Mouse (Mus musculus) midbrain, postnatal 0 days (tissue): Measurements from ENCODE around the gene Lmo2. TPM values are rescaled to one million over a fixed set of nuclear protein-coding genes. Genes with fewer than 3 reads are reported as not detected.

Source experiments
- ATAC-seq: fragments of 200-750 bp; cut with Nextera tagmentation; 2 replicates; pipeline ENCODE4 v1.8.0; 2017; ENCODE audit warnings: moderate number of reproducible peaks, mild to moderate bottlenecking, moderate TSS enrichment, moderate library complexity; ENCODE audit not compliant: low FRiP score
- DNase-seq: peaks from one replicate; pipeline ENCODE4 v3.0.0-alpha.2; 2015; ENCODE audit warnings: low spot score
- H3K27ac ChIP-seq: fragments of 300-500 bp; sonication (generic); 2 replicates; pipeline ENCODE4 v1.5.1; 2014; ENCODE audit warnings: low read depth, mild to moderate bottlenecking, low read length, mixed read lengths
- H3K27me3 ChIP-seq: fragments of 300-500 bp; sonication (generic); 2 replicates; pipeline ENCODE4 v1.6.1; 2014; ENCODE audit warnings: low read length, control low read depth, mixed read lengths; ENCODE audit not compliant: insufficient read depth
- H3K36me3 ChIP-seq: fragments of 300-500 bp; sonication (generic); 2 replicates; pipeline ENCODE4 v1.6.1; 2014; ENCODE audit warnings: low read length, control low read depth, mixed read lengths; ENCODE audit not compliant: insufficient read depth
- H3K4me1 ChIP-seq: fragments of 300-500 bp; sonication (generic); 2 replicates; pipeline ENCODE4 v1.6.1; 2014; ENCODE audit warnings: mild to moderate bottlenecking, control low read depth, antibody characterized with exemption, low read length, mixed read lengths; ENCODE audit not compliant: insufficient read depth
- H3K4me2 ChIP-seq: fragments of 300-500 bp; sonication (generic); 2 replicates; pipeline ENCODE4 v1.6.1; 2014; ENCODE audit warnings: low read depth, mild to moderate bottlenecking, low read length, mixed read lengths; ENCODE audit not compliant: poor library complexity, severe bottlenecking
- H3K4me3 ChIP-seq: fragments of 300-500 bp; sonication (generic); 2 replicates; pipeline ENCODE4 v1.5.1; 2014; ENCODE audit warnings: low read depth, mild to moderate bottlenecking, low read length, moderate library complexity
- H3K9ac ChIP-seq: fragments of 300-500 bp; sonication (generic); replicated peaks from 2 replicates; pipeline ENCODE4 v1.6.1; 2014; ENCODE audit warnings: mild to moderate bottlenecking, low read length, moderate library complexity, mixed read lengths; ENCODE audit not compliant: poor library complexity, severe bottlenecking
- H3K9me3 ChIP-seq: fragments of 300-500 bp; sonication (generic); 2 replicates; pipeline ENCODE4 v1.6.1; 2016; ENCODE audit warnings: low read length, control low read depth
- CTCF ChIP-seq: IDR thresholded peaks from 2 replicates; pipeline ENCODE4 v1.5.1; 2016; ENCODE audit warnings: antibody characterized with exemption, mild to moderate bottlenecking
- WGBS: fragments of 180-500 bp; shearing (Covaris S2); extraction: QIAGEN DNeasy Blood & Tissue Kit; methylation state at CpG from one replicate; pipeline ENCODE4 v1.1.7; 2014; 5-methylcytosine and 5-hydroxymethylcytosine counted together
- polyA plus RNA-seq: library from polyadenylated mRNA; unstranded; fragments of >200 nt; fragmentation: Nextera tagmentation; extraction: Ambion mirVana; gene quantifications from 2 replicates; pipeline ENCODE4 v1.2.1, GENCODE M21; 2015
- total RNA-seq: library from RNA; depleted of rRNA; stranded (reverse); fragments of >200 nt; gene quantifications from 2 replicates; pipeline ENCODE4 v1.2.3, GENCODE M21; 2014; rRNA removed

The Lmo2 gene
- total and polyA plus RNA-seq, 2 experiments from 2014 or later: 16.1 to 22.9 TPM

GRCm38 (mm10) chr2:104028139-104028723 is 70.4 kb downstream of the Lmo2 start, which contains the start of gene 4931422A03Rik:
4931422A03Rik (minus strand) TSS chr2:104028361.
- peak; percentile 12 for DNase-seq
- 1% methylated on average over 30 of the region's 32 CpGs for WGBS
- H3K36me3 ChIP-seq: peaks cover 4% of the 10 kb centered on the region; the same call in 1 of the 2 replicates
- H3K9me3 ChIP-seq: no peaks in the 10 kb centered on the region
- H3K4me2 ChIP-seq: peak within 1 kb of the TSS; percentile 67
- peaks cover 7% of the 10 kb centered on the region for H3K4me1 ChIP-seq
- peak within 1 kb of the TSS; percentile 82 for H3K27ac ChIP-seq
- H3K9ac ChIP-seq: peak within 1 kb of the TSS; percentile 98
- no peaks in the 10 kb centered on the region for H3K27me3 ChIP-seq
- ATAC-seq: peak; percentile 77
- no peak for TF ChIP-seq CTCF
- H3K4me3 ChIP-seq: peak within 1 kb of the TSS; percentile 66

GRCm38 (mm10) chr2:104029074-104029473 is 71.3 kb downstream of the Lmo2 start:
- Histone ChIP-seq H3K4me2 (peak overlapping the region; percentile 67), H3K4me1 (peaks cover 7% of the 10 kb centered on the region), H3K27me3 (no peaks in the 10 kb centered on the region), H3K9me3 (no peaks in the 10 kb centered on the region), H3K9ac (peak overlapping the region; percentile 98; the same call in 1 of the 2 replicates), H3K27ac (no peak overlapping the region), H3K36me3 (peaks cover 10% of the 10 kb centered on the region), H3K4me3 (peak overlapping the region; percentile 66)
- no peak for DNase-seq
- 74% methylated on average over 2 of the region's 2 CpGs for WGBS
- no peak for ATAC-seq
- TF ChIP-seq CTCF: no peak

- no peak for ATAC-seq
- no peak for TF ChIP-seq CTCF
- no peak overlapping the region for H3K9ac ChIP-seq
- H3K4me2 ChIP-seq: no peak overlapping the region
- peaks cover 7% of the 10 kb centered on the region for H3K4me1 ChIP-seq
- H3K4me3 ChIP-seq: no peak overlapping the region
- H3K27me3 ChIP-seq: no peaks in the 10 kb centered on the region
- H3K27ac ChIP-seq: no peak overlapping the region
- peaks cover 13% of the 10 kb centered on the region for H3K36me3 ChIP-seq
- H3K9me3 ChIP-seq: no peaks in the 10 kb centered on the region
- no peak for DNase-seq
- WGBS: 92% methylated on average over 3 of the region's 3 CpGs
These were observed 72.6 kb downstream of the Lmo2 start for GRCm38 (mm10) chr2:104030381-104030780.

Other genes with a start within 250 kb of the Lmo2 start
- gene Nat10, start 196.7 kb upstream of the Lmo2 start, total RNA-seq: 37.0 and 40.4 TPM in 2 replicates
- 12.7 and 15.9 TPM in 2 replicates for gene Nat10, start 196.7 kb upstream of the Lmo2 start, polyA plus RNA-seq
- gene Caprin1, start 160.3 kb upstream of the Lmo2 start, total RNA-seq: 269 and 307 TPM in 2 replicates
- 211 and 226 TPM in 2 replicates for gene Caprin1, start 160.3 kb upstream of the Lmo2 start, polyA plus RNA-seq
- 73.2 and 87.3 TPM in 2 replicates for gene Fbxo3, start 69.7 kb downstream of the Lmo2 start, total RNA-seq
- gene Fbxo3, start 69.7 kb downstream of the Lmo2 start, polyA plus RNA-seq: 69.3 and 71.7 TPM in 2 replicates
- gene 4931422A03Rik, start 70.4 kb downstream of the Lmo2 start, total RNA-seq: not detected in 2 replicates
- gene 4931422A03Rik, start 70.4 kb downstream of the Lmo2 start, polyA plus RNA-seq: 2.2 and 2.8 TPM in 2 replicates
- gene Gm10912, start 107.8 kb downstream of the Lmo2 start, total RNA-seq: 0.19 TPM in 1 of 2 replicates, not detected in the other
- not detected in 2 replicates for gene Gm10912, start 107.8 kb downstream of the Lmo2 start, polyA plus RNA-seq
- not detected in 2 replicates for gene Gm10799, start 110.6 kb downstream of the Lmo2 start, total RNA-seq
- gene Gm10799, start 110.6 kb downstream of the Lmo2 start, polyA plus RNA-seq: not detected in 2 replicates
- 1.5 TPM in 1 of 2 replicates, not detected in the other for gene Cd59b, start 111.9 kb downstream of the Lmo2 start, total RNA-seq
- 1.5 and 2.4 TPM in 2 replicates for gene Cd59b, start 111.9 kb downstream of the Lmo2 start, polyA plus RNA-seq
- 3.2 and 5.7 TPM in 2 replicates for gene Cd59a, start 137.8 kb downstream of the Lmo2 start, total RNA-seq
- 13.1 and 14.6 TPM in 2 replicates for gene Cd59a, start 137.8 kb downstream of the Lmo2 start, polyA plus RNA-seq
- not detected in 2 replicates for gene A930018P22Rik, start 164.8 kb downstream of the Lmo2 start, total RNA-seq
- gene A930018P22Rik, start 164.8 kb downstream of the Lmo2 start, polyA plus RNA-seq: 0.26 TPM in 1 of 2 replicates, not detected in the other